Mouse (Mus musculus) thymus, postnatal 0 days (tissue): ENCODE results near the gene Mypn. TPM values are rescaled to one million over a fixed set of nuclear protein-coding genes. Genes with fewer than 3 reads are reported as not detected.
A peak's percentile ranks its signal among the peaks of the same experiment; 100 is the strongest.

Experiments used
- DNase-seq: peaks from one replicate; pipeline ENCODE4 v3.0.0-alpha.2; 2015; ENCODE audit warnings: low spot score
- polyA plus RNA-seq: library from polyadenylated mRNA; unstranded; fragments of >200 nt; fragmentation: Nextera tagmentation; extraction: Ambion mirVana; gene quantifications from 2 replicates; pipeline ENCODE4 v1.2.1, GENCODE M21; 2015

Gene Mypn
- polyA plus RNA-seq, 1 experiment from 2014 or later, result 0.08 TPM

DNA sequence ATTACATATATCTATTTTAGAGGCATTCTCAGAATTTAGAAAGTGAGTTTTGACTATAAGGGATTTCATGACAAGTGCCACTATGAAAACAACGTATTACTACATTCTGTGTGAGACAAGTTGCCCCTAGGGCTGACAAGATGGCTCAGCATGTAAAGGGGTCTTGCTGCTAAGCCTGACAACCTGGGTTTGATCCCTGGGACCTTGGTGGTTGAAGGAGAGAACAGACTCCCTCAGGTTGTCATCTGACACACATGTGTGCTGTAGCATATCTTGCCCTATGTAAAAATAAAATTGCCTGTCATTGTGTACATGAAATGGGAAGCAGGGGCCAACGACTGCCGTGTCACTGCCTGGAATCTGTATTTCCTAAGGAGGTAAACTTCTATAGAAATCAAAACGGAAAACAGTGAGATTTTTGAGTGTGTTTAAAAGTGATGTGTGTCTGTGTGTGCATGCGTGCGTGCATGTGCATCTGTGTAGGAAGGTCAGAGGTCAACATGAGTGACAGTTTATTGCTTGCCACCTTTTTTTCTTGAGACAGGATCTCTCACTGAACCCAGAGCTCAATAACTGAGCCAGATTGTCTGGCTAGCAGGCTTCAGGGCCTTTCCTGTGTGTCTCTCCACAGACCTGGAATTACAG is 89.9 kb downstream of the Mypn start:
- no peak for DNase-seq

DNA sequence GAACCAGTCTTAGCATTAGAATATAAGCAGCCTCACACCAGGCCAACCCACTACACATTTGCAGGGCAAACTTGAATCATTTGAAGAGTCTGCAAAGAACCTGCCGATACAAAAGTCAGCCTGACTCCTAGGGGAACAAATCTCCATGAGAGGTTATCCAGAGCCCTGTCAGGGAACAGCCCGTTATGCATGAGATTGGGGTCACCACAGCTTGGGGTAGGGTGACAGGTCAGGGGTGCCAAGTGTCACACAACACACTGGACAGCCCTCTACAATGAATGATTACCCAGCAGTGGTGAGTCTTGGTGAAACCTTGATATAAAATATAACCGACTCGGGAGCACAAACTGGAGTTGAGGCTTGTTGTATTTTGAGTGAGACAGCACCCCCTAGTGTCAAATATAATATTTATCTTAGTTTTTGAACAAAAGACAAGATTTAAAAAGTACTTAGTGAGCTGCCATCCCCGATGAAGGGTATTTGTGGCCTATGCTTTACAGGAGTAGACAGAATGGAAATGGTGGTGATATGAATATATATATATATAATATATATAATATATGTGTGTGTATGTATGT is 90.6 kb downstream of the Mypn start:
- DNase-seq, result peak; percentile 62

DNA sequence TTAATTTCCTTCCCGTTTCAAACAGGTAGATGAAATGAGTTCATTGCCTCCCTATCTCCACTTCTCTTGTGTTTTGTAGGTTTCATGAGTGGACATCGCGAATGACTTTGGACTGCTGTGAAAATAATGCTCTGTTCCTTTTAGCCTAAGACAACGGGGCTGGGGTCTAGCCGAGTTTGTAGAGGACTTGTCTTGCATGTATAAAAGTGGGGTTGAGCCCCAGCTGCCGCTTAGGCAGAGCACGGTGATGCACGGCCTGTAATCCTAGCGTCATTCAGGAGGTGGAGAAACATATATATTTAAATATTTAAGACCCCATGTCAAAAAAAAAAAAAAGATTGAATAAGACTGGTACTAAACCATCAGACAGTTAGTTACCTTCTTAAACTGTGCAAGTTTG is 103.1 kb downstream of the Mypn start:
- no peak for DNase-seq

DNA sequence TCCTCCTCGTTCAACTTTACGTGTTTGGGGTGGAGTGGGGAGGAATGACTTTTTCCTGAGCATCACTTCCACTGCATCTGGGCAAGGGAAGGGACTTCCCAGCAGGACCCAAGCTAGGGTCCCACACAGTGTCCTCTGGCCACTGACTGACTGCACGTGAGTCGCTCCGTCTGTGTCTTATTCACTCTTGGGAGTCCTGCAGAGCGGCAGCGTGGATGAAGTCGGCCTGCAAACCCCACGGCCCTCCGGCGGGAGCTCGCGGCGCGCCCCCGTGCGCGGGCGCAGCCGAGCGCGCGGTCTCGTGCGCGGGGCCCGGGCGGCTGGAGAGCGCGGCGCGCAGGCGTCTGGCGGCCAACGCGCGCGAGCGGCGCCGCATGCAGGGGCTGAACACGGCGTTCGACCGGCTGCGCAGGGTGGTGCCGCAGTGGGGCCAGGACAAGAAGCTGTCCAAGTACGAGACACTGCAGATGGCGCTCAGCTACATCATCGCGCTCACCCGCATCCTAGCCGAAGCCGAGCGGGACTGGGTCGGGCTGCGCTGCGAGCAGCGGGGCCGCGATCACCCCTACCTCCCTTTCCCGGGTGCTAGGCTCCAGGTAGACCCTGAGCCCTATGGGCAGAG is 103.7 kb downstream of the Mypn start:
- DNase-seq, result peak; percentile 24

DNA sequence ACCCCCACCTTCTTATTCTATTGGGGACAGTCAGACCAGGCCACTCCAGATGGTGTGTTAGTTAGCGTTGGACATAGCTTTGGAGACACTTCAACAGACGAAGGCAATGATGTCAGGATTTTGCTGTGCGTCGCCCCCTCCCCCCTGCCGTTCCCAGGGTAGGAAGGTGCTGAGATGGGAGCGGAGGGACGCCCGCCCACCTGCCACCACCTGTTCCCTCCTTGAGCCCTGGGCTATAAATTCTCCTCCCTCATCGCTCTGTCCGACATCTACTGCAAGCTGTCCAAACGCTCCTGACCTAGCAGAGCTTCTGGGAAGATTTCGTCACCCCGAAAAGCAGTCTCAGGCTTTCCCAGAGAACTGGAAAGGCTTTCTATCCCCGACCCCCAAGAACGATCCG is 104.2 kb downstream of the Mypn start, which contains the start of gene Atoh7:
Gene Atoh7 (plus strand): TSS at position 131 of the 400 bp plus-strand sequence.
- DNase-seq, result no peak

DNA sequence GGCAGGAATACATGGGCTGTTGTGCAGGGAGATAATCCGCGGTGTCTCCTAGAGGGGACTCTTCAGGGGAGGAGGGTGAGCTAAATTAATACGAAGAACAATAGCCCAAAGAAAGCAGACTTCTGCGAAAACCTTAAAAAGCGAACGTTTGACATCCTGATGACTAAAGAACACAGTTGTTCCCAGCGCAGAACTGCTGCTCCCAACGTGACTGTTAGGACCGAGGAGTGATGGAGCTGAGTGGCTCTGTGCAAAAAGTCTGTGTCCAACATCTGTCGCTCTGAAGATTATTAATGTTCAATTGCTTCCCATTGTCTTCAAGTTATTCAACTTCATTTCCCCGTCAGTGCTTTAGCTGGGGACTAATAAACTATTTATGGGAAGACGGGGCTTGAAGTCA is 105.6 kb downstream of the Mypn start:
- no peak for DNase-seq

DNA sequence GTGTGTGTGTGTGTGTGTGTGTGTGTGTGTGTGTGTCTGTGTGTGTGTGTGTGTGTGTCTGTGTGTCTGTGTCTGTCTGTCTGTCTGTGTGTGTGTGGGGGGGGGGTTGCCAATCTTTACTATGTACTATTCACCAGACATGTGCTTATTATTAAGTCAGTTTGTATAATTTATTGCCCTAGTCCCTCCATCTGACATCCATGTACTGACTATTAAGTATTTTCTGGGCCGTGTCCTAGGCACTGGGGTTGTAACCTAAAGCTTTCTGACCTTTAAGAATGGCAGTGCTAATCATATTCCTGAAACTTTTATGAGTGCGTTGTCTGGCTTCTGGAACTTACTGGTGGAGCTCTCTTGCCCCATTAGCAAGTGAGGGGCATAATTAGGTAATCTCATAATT is 107.0 kb downstream of the Mypn start:
- DNase-seq, result no peak

DNA sequence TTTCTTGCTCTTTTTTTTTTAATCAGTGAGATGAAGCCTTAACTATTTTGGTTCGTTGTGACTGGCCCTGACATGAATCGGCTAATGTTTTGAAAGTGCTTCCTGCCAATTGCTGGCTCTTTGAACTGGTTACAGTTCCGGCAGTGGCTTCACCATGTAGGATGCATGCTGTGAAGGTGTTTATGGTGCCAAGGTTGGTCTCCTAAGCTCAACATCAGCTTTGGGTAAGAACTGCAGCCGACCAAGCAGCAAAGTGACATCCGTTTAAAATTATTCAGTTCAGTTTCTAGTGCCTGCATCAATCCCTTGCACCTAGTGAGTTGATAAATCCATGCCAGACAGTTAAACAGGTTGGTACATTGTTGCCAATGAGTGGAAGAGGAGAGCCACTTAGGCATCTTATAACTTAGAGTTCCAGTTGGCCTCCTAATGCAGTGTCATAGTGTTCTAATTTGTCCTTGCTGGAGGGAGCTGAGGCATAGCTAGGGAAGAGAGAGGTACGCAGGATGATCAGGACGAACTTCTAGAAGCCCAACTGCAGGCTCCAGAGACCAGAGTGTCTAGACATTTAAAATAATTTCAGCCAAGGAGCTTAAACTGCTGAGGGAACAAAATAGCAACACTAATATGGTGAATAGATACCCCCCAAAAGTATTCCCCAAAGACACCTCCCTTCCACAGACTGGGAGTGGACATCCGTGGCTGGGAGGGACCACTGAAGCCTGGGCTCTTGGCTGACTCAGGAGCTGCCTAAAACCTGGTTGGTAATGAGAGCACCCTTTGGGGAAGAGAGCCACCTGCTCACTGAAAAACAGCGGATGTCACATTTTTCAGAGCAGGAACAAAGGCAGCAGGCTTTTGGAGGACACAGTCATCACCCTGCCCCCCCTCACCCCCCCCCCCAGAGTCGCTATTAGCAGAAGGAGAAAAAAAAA is 110.9 kb downstream of the Mypn start:
- DNase-seq, result peak; percentile 47

DNA sequence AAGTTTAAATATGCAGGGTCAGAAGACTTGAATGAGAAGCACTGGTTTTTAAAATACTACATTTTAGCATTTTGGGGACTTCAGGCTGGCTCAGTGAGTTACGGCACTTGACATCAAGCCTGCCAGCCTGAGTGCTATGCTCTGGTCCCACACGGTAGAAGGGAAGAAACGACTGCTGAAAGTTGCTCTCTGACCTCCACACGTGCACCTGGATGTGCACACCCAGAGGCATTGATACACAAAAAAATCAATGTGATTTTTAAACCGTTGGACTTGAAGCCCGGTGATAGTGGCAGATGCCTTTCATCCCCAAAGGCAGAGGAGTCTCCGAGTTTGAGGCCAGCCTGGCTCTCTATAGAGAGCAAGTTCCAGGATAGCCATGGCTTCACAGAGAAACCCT is 111.8 kb downstream of the Mypn start:
- DNase-seq, result no peak

DNA sequence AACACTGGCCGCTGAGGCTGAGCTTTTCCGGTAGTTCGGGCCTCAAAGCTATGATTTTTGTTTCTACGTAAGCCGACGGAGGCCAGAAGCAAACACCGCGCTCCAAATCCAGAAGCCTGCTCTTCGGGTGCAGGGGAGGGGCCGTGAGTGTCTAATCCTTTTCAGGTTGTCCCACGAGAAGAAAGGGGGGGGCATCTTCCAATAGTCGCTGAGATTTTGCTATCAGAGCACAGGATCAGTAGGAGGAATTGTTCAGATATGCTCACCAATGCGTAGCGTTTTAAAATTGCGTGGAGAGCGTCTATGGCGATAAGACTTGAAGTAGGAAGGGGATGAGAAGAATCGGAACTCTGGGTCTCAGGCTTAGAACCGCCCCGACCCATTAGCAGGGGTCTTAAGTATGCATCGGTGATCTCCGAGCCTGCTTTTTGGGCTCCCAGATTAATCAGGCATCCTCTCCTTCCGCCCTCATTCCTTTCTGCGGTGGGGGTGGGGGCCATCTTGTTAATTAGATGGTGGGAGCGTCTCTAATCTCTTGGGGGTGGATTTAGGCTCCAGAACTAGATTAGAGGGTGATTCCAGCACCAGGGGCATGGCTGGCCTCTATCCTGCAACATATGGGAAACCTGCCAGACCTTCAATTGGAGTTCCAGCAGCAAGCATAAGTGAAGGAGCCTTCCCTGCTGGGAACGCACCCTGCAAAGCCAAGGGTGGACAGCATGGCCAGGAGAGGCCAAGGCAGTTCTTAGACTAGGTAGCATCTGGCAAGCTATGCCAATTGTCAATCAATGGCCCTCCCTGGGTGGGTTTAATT is 113.8 kb downstream of the Mypn start:
- DNase-seq, result peak; percentile 45

DNA sequence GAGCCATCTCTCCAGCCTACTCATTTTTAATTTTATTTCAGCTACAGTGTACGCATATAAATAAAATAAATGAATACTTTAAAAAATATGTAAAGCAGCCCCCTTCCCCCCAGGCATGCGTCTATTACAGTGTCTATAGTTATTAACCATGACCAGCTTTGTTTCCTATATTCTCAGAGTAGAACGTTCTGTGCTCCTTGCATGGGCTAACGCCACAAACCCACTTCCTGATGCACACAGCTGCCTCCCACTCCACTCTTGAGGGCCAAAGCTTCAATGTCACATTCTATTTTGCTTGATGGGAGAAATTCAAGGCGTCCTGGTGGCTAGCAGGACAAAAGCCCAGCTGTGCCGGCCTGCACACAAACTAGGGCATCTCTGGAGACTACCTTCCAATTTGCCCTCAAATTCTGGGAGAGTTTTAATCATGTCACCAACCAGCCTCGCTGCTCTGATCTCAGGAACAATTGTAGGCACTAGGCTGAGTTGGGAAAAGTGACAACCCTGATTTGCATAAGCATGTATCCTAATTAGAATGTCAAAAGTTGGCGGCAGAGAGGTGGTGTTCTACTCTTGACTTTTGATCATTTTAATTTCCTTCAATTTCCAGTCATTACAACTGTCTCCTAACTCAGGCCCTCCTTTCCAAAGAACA is 114.5 kb downstream of the Mypn start:
- DNase-seq, result peak; percentile 32

DNA sequence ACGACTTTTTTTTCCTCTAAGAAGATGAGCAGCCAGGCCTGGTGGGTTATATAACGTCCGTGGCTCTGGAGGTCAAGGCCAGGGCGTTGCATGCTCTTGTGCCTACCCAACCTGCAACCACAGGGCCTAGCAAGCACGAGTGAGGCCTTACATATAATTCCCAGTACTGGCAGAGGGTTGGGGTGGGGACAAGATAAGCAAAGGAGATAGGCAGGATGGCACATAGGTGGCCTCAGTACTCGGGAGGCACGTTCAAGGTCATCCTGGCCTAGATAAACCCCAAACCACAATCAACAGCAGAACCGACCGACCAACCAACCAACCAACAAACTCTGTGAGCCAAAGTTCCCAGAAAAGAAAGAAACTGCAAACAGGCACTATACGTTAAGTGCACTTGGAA is 117.4 kb downstream of the Mypn start:
- DNase-seq, result no peak

DNA sequence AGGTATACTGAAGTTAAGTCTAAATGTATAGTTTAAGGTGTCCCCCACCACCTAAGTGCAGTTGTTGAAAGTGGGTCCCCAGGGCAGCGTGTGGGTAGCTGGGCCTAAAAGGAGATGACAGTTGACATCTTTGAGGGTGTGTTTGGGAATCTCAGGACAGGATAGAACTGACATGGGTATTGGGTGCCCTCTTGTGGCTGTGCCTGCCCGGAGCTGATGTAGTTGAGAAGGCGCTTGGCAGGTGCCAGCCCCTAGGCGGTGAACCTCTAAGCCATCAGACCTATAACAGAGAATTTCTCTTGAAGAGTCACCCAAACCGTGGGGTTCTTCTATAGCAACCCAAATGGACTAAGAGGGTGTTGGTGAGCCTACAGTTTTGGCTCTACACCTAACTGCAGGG is 137.8 kb downstream of the Mypn start:
- DNase-seq, result peak; percentile 69

Other genes starting within 250 kb of the Mypn start
- gene Rufy2, start 223.7 kb downstream of the Mypn start, polyA plus RNA-seq, result 17.4 and 23.1 TPM in 2 replicates
- gene Hnrnph3, start 179.7 kb downstream of the Mypn start, polyA plus RNA-seq, result 51.0 and 53.6 TPM in 2 replicates
- gene Pbld2, start 179.6 kb downstream of the Mypn start, polyA plus RNA-seq, result 1.0 TPM in 2 replicates
- 0.44 and 0.55 TPM in 2 replicates for gene Pbld1, start 143.8 kb downstream of the Mypn start, polyA plus RNA-seq
- gene Atoh7, start 104.3 kb downstream of the Mypn start, polyA plus RNA-seq, result 0.12 and 0.13 TPM in 2 replicates
- gene Herc4, start 39.9 kb upstream of the Mypn start, polyA plus RNA-seq, result 34.5 and 43.3 TPM in 2 replicates
- gene Sirt1, start 177.8 kb upstream of the Mypn start, polyA plus RNA-seq, result 8.6 and 9.5 TPM in 2 replicates
- gene Dnajc12, start 178.5 kb upstream of the Mypn start, polyA plus RNA-seq, result 10.7 and 11.1 TPM in 2 replicates
- gene Gm7075, start 217.8 kb upstream of the Mypn start, polyA plus RNA-seq, result not detected in 2 replicates
- 0.36 and 0.48 TPM in 2 replicates for gene Ctnna3, start 226.1 kb upstream of the Mypn start, polyA plus RNA-seq